Mouse (Mus musculus) gastrocnemius, adult 8-10 months (tissue): ENCODE results near the gene Rhpn2. TPM values are rescaled to one million over a fixed set of nuclear protein-coding genes. Genes with fewer than 3 reads are reported as not detected.
A peak's percentile ranks its signal among the peaks of the same experiment; 100 is the strongest.

Source experiments
- DNase-seq, 2 experiments: peaks; one replicate each; pipeline ENCODE4 v3.0.0; 2022; ENCODE audit warnings: low spot score in 2 of 2
- total RNA-seq, 4 experiments: library from RNA; stranded (reverse); gene quantifications; 2 replicates each; pipeline ENCODE4 v1.2.4; 2022

Rhpn2 gene
- total RNA-seq, 4 experiments from 2014 or later: 1.7 to 13.0 (median 3.2) TPM

- DNase-seq: no peak
These were observed 54.7 kb downstream of the Rhpn2 start for GRCm38 (mm10) chr7:35388694-35389093.

GRCm38 (mm10) chr7:35392935-35393334 is 59.0 kb downstream of the Rhpn2 start:
- DNase-seq: no peak

- no peak for DNase-seq
These were observed 61.9 kb downstream of the Rhpn2 start for GRCm38 (mm10) chr7:35395734-35396456.

- peak; percentile 89 to 91 for DNase-seq
These were observed 62.7 kb downstream of the Rhpn2 start, which contains the start of the genes Faap24 and Cep89 for GRCm38 (mm10) chr7:35396542-35397168. Faap24 (minus strand) TSS chr7:35396836. Cep89 (plus strand) TSS chr7:35397035.

GRCm38 (mm10) chr7:35401169-35401568 is 67.2 kb downstream of the Rhpn2 start:
- DNase-seq: no peak

- no peak for DNase-seq
These were observed 81.3 kb downstream of the Rhpn2 start for GRCm38 (mm10) chr7:35415226-35415625.

GRCm38 (mm10) chr7:35415801-35416653 is 82.1 kb downstream of the Rhpn2 start:
- DNase-seq: no peak

GRCm38 (mm10) chr7:35416654-35416948 is 82.6 kb downstream of the Rhpn2 start:
- no peak for DNase-seq

- no peak for DNase-seq
These were observed 89.1 kb downstream of the Rhpn2 start for GRCm38 (mm10) chr7:35423071-35423470.

GRCm38 (mm10) chr7:35428146-35428545 is 94.2 kb downstream of the Rhpn2 start:
- no peak for DNase-seq

GRCm38 (mm10) chr7:35435266-35435665 is 101.3 kb downstream of the Rhpn2 start:
- DNase-seq: no peak

Other genes with a start within 250 kb of the Rhpn2 start
- gene Cebpa, start 214.9 kb upstream of the Rhpn2 start, total RNA-seq: 10 to 100 TPM in 1 of 4 experiments, 1 to 10 TPM in 3; 3.0 to 10.9 (median 6.4) TPM
- gene Slc7a10, start 147.8 kb upstream of the Rhpn2 start, total RNA-seq: 1 to 10 TPM in 3 of 4 experiments, under 1 TPM in 1; 0.82 to 3.1 (median 1.9) TPM
- gene Lrp3, start 118.7 kb upstream of the Rhpn2 start, total RNA-seq: 1 to 10 TPM; 5.0 to 6.0 (median 5.3) TPM
- 1 to 10 TPM; 6.8 to 7.8 (median 7.5) TPM for gene Gpatch1, start 15.7 kb upstream of the Rhpn2 start, total RNA-seq
- gene Faap24, start 62.7 kb downstream of the Rhpn2 start, total RNA-seq: 1 to 10 TPM in 1 of 4 experiments, under 1 TPM in 3; 0.48 to 1.1 (median 0.92) TPM
- 1 to 10 TPM; 4.6 to 7.4 (median 5.4) TPM for gene Cep89, start 62.9 kb downstream of the Rhpn2 start, total RNA-seq
- gene Slc7a9, start 114.6 kb downstream of the Rhpn2 start, total RNA-seq: not detected
- not detected for gene Tdrd12, start 203.6 kb downstream of the Rhpn2 start, total RNA-seq
- 10 to 100 TPM; 49.2 to 61.5 (median 56.2) TPM for gene Nudt19, start 222.1 kb downstream of the Rhpn2 start, total RNA-seq